Mouse (Mus musculus) T-helper 1 cell (primary cell): Measurements from ENCODE around the gene Fam240a.

Source experiments
- in situ Hi-C: fragments of 300-600 bp; cut with MboI, MseI; formaldehyde crosslinking; loops from one replicate; pipeline ENCODE4 v1.15.1; 2025; ENCODE audit warnings: high pct_unique_total_duplicates

Fam240a gene

DNA sequence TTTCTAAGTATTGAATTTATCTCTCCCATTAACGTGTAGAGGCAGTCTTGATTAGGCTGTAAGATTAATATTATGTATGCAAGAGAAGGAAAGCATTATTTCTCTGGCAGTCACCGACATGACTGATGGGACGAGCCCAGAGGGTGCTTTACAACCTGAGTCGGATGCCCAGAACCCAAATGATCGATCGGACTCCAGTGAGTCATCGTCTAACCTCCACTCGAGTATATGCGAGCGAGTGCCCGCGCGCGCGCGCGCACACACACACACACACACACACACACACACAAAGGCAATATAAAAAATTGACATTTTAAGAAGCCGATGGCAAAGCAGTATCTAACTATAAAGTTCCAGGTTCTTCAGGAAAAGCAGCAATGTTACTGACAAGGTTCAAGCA is 28.7 kb upstream of the Fam240a start:
- in situ Hi-C loops: no loop called here

DNA sequence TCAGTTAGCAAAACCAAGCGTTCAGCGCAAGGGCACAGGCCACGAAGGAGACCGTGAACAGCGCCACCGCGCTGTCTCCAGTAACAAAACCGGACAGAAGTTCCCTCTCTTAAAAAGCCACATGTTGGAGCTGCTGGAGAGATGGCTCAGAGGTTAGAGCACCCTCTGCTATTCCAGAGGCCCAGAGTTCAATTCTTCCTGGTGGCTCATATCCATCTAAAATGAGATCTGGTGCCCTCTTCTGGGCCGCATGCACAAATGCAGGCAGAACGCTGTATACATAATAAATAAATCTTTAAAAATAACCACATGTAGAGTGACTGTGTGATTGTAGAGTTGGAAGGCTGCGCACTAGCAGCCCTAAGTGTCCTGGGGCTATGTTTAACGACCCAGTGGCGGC is 27.6 kb upstream of the Fam240a start:
- in situ Hi-C loops: no loop called here

DNA sequence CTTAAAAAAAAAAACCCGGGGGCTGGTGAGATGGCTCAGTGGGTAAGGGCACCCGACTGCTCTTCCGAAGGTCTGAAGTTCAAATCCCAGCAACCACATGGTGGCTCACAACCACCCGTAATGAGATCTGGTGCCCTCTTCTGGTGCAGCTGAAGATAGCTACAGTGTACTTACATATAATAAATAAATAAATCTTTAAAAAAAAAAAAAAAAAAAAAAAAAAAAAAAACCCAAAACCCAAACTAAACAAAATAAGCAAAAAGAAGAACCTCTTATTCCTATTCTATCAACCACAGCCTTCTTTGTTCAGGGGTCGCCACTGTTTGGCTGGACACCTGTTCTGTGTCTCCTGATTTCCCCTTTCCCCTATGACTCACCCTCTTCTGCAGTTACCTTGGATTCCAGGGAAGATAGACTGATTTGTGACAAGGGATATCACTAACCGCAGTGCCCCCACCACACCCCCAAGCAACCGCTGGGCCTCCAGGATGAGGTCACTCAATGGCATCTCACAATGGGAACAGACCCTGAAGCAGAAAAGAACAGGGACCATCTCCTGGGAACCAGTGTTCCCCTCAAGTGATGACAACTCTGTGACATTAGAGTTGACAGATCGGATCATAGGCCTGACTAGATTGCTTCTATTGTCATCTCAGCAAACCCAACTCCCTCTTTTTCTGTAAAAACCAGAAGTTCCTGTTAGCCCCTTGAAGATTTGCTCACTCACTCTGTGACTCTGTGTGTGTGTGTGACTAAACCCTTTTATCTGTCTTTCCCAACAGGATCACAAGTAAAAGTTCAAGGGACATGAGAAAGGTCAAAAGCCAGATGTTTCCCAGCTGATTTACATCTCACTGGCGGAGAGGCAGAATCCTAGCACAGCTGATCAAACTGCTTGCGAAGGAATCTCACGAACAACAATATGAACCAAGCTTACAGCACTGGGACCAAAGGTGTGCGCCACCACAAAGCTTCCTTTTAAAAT is 21.1 kb upstream of the Fam240a start:
- in situ Hi-C loops: no loop called here

DNA sequence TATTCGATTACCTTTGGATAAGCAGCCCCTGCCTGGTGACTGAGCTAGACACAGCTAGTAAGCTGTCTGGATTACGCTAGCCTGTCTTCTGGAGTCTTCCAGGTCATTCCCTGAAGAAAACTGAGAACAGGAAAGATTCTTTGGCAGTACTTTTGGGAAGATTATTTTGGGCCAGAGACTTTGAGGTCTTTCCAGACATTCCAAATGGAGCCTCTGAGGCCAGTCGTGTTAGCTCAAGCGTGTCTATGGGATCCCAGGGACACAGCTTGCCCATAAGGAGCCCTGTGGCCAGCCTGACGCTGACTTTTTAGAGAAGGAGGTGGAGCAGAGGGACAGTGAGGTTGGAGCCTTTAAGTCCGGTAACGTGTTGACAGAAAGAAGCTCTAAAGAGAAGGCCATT is 19.3 kb upstream of the Fam240a start:
- in situ Hi-C loops: no loop called here

DNA sequence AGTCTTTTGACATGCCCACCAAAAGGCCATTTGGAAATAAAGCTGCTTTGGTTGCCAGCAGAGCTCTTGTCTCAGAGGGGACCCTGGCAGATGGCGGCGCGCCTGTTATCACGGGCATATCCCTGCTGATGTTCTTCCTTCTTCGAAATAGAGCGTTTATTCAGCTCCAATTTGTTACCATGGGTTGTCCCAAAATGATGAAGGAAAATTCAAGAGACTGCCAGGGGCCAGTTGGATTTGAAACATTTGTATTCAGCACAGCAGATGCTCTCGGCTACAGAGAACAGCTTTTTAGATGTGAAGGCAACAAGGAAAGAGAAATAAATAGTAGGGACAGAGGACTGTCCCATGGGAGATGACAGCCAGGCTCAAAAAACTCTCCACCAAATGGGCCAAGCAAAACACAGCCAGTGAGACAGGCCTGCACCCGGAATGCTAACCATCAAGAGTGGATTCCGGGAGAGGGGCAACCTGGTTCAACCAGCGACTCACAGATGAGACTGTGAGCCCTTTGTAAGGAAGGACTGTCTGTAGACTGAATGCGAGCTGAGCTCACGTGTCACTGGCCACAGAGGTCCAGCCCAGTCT is 17.3 kb upstream of the Fam240a start:
- in situ Hi-C loops: no loop called here

DNA sequence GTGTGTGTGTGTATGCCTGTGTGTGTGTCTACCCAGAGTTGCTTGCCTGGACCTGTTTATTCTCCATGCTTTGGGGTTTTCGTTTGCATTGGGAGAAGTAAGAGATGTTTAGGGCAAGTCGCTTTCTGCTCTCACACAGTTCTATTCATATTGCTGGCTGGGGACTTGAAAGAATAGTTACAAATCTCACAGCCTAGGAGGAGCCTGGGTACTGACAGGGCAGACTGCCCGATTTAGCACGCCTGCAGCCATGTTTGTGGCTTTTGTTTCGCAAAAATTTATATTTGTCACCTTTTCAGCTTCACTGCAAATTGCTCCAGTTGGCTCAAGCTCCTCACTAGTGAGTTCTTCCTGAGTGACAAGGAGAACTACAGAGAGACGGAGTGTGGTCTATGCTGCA is 14.9 kb upstream of the Fam240a start:
- in situ Hi-C loops: no loop called here

DNA sequence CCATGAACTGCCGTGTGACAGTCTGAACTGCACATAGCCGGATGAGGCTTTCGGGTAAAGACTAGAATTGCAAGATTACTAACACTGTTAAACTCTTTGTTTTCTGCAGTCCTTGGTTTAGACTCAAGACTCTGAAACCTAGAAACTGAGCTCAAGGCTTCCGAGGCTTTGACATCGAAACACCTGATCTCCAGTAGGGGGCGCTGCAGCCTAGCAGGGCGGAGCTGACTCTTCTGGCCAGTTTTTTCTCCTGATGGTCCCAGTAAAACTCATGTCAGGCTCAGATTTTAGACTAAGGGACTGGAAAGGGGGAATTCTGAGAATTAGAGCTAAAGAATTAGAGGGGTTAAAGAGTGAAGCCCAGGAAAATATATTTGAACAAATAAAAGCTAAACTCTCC is 6.1 kb upstream of the Fam240a start:
- in situ Hi-C loops: no loop called here

DNA sequence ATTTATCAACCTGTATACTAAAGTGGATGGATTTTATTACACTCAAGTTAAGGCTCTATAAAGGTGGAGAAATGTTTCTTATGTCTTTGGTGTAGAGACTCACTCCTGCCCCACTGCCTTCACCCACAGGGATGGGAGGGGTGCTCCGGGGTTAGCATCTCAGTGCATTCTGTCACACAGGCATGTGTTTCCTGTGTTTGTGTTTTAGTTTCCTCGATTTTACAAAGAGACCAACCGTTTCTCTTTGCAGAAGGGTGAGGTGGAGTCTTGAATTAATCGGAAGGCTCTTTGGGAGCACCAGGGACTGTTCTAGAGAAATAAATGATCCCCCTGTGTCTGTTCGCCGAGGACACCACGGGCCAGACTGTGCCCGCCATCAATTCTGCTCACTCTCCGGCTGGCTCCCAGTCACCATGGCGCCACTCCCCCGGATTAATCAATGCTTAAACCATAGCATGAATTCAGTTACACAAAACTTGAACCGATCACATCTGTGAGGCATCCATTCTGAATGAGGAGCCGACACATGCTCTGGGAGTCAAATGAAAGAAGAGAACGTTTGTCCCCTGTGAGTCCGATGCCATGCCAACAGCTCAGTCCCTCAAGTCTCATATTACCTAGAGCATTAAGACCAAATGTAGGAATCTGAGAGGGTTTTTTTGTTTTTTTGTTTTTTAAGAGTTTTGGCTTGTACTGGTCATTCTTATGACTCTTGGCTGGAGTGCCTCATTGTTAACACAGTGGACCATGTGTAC is 4.2 kb upstream of the Fam240a start:
- in situ Hi-C loops: no loop called here

DNA sequence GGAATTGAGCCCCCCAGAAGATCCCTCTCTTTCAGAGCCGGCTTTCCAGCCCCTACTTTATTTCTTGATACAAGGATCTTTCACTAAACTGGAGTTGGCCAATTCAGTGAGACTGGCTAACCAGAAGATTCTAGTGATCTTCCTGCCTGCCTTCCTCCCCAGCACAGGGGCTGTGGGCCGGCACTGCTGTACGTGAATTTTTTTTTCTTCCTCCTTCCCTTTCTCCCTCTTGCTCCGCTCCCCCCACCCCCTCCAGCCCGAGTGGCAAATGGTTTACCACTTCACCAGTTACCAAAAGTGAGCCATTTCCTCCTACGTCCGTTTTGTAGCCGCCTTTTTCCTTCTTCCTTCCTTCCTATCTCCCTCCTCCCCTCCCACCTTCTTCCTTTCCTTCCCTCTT is 1.2 kb downstream of the Fam240a start:
- in situ Hi-C loops: no loop called here

DNA sequence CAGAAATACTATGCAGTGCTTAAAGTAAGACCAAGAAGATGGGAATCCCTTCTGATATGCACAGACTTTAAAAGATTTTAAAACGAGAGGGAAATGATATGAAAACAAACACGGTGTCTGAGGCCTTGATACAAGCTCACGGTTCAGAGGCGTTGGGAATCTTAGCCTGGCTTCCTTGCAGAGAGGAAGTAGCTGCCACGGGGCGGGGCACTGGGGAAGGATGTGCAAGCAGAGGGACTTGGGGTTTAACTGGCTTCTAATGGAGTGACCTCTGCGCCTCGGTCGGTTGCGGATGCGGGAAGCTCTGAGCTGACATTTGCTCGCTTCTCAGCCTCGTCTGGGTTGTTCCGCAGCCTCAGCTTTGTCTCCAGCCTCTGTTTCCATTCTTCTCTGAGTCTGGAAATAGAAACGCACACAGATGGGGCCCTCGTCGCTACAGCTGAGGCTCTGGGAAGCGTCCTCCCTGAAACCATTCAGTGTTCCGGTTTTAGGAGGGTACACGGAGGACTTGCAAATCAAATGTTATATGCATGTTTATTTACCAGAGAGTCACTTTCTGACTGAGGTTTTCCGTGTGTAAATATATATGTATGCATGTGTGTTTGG is 1.9 kb downstream of the Fam240a start:
- in situ Hi-C loops: no loop called here

DNA sequence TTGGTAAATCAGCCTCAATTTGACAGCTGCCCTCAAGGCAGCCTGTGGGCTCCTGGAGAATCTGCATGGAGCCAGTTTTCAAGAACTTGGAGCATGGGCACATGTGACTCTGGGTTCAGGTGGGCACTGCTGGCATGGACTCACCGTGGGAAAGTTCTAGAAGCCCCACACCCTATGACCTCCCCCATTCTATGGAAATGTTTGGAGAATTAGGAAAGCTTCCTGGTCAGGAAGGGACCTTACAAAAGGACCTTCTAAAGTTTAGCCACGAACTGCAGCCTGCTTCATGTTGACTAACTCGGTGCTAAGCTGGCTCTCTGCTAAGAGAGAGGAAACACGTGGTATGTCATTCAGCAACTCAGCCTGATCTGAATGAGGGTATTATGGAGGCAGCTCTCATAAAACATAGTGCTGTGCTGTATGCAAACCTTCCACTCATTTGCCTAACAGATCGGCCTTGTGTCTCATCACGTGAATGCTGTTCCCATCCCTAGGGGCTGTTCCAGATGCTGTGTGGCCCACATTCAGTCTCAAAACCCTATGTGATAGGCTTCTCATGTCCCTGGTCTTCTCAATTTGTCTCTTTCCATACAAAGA is 7.2 kb downstream of the Fam240a start:
- in situ Hi-C loops: no loop called here

DNA sequence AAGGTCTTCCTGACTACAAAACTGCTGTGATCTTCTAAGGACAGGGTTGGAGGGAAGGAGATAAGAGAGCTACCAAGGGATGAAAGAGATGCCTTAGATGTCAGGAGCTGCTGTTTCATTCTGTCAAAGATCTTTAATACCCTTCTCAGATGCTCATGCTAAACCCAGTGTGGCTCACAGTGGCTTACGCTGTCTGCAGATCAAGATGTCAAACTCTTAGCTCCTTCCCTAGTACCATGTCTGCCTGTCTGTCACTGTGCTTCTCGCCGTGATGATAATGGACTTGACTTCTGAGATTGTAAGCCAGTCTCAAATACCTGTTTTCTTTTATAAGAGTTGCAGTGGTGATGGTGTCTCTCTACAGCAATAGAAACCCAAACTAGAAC is 8.0 kb downstream of the Fam240a start:
- in situ Hi-C loops: no loop called here

DNA sequence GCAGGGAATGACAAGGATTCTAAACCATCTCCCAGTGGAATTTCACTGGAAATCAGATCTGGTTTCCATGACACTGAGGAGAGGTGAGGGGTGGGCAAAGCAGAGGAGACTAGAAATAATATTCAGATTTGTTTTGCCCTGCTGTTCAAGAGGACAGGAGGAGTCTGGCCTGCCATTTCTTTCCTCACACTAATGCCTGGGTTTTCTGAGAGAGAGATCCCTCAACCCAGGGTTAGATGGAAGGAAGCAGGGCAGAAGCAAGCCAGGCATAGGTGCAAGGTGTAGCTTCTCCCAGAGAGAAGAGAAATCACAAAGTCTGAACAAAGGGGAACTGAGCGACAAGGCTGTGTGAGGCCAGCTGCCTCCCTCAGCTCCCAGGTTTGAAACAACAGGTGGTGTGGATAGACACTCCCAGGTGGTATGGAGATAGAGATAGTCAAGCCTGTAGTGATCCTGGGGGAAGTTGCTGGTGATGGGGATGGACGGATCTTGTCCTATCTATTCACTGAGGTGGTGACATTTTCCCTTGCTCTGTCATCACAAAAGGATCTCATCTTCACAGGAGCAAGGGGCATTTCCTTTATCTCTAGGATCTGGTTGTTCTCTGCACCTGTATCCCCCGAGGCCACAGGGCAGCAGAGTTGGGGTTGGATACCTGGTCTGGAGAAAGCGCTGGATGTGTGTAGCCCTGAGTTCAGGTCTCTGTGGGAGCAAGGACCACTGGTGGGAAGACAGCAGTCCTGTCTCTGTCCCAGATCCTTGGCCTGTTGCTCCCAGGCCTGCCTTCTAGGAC is 8.6 kb downstream of the Fam240a start:
- in situ Hi-C loops: no loop called here

DNA sequence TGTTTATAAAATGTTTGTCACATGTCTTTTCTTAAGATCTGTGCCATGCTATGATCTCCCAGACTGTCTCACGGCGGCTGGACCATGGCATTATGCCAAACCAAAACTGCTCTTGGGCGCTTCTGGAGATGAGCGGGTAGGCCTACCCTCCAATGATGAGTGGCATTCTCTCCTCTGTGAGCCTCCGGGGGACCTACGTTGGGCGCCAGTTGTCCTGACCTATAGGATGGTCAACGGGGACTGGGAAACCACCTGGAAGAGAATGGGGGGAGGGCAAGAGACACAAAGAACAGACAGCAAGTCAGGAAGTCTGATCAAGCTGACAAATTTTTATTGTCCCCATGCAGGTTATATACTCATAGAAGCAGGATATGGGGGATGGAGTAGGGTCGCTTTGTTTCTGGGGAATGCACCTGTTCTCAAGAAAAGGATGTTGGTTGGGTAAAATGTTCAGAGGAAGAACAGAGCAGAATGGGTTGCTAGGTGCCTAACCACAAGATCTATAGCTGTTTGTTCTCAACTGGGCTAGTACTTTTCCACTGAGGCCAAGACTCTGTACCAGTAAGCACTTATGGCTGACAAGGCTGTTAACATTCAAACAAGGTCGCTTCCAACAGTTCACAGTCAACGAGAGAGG is 9.3 kb downstream of the Fam240a start:
- in situ Hi-C loops: no loop called here

DNA sequence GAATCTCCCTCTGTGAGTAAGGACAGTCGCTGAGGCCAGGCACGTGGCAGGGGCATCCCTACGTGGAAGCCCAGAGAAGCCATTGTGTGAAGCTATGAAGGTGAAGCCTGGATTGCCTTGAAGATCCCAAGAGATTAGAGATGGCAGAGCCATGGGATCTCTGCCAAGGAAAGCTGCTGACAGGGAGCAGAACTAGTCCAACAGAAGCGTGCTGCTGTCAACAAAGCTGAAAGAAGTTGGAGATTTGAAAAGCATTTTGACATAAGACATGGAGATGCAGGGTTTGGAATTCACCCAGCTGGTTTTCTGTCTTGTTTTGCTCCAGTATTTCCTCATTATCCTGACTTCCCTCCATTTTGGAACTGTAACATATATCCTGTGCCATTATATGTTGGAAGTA is 14.4 kb downstream of the Fam240a start:
- in situ Hi-C loops: no loop called here

DNA sequence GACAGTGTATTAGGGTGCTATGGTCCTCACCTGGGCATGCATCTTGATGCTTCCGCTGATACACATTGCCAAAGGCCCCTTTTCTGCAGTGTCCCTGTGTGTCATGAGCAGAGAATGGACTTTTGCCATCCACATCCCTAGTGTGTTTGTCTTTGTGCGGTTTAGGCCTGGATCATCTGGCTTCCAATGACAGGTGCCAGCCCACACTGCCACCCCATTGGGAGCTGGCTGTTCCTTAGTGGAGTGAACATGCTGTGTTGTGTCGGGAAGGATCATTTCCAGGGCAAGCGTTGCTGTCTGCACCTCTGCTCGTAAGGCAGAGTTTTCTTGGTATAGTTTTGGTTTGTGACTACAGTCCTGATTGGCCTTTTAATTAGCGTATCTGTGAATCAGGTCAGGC is 15.5 kb downstream of the Fam240a start:
- in situ Hi-C loops: no loop called here

DNA sequence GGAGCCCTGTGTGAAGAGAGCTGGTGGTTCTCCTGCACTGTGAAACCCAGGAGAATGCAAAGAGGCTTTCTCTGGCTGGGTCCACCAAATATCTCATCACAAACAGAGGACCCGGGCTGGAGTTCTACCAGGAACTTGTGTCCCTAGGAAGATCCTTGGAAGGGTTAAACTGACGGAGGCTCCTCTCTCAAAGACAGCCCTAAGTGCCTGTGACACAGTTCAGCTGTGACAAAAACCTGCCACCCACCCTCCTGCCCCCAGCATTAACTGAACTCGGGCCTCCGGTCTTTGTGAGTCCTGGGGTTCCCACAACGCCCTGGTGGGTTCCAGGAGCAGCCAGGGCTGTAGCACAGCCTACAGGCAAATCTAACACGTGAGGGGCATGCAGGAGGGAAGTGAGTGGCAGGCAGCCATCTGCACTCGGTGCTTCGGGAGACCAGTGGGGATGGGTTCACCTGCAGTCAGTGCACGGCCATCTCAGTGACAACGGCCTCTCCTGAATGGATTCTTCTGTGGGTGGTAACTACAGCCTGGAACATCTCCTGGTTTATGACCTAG is 17.1 kb downstream of the Fam240a start:
- in situ Hi-C loops: no loop called here

DNA sequence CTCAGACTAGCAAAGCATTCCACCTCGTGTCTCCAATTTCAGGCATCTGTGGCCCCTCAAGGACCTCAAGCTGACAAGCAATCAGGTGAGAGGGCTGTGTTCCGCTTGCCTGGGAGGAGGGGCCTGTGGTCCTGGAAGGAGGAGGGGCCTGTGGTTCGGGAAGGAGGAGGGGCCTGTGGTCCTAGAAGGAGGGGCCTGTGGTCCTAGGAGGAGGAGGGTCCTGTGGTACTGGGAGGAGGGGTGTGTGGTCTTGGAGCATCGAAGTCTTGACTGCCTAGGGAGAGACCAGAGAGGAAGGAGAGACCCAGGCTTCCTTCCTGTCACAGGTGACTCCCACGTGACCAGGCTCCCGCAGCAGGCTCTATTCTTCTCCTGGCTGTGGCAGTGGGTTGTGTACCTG is 20.1 kb downstream of the Fam240a start:
- in situ Hi-C loops: no loop called here

DNA sequence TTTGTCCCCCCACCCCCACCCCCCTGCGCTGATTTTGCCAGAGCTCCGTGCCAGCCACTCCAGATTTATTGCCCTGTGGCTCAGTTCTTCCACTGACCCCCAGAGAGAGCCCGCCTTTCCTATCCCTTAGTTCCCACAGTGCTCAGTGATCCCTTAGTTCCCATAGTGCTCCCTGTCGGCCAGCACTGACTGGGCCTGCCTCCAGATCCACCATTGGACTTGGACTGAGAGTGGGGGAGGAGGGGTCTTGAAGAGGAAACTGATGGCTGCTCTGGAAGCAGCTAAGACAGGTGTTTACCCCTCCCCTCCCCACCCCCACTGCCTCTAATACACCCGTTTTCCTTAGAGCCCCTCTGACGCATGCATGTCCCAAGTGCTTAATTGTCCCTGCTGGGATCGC is 20.7 kb downstream of the Fam240a start:
- in situ Hi-C loops: no loop called here

DNA sequence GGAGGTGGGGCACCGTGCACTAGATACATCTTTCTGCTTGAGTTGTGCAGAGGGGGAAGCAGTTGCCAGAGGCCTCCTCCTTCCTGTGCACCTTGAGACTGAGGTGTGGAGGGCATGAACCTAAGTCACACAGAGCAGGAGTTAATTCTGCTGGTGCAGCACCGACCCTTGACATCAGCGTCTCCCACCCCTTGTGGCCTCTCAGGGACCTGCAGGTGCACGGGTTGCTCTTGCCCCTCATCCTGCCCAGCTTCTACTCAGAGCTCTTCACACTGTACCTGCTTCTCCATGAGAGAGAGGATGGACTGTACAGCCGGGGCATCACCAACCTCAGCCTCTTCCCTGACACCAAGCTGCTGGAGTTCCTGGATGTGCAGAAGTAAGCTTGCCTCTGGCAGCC is 21.2 kb downstream of the Fam240a start:
- in situ Hi-C loops: no loop called here
